Mouse (Mus musculus) CH12.LX (cell line): ENCODE results near the gene Pakap. TPM values are rescaled to one million over a fixed set of nuclear protein-coding genes. Genes with fewer than 3 reads are reported as not detected.

Experiments used
- DNase-seq: peaks from one replicate; pipeline ENCODE4 v3.0.0-alpha.2; 2013; ENCODE audit errors: extremely low read depth
- H3K27ac ChIP-seq: 2 replicates; pipeline ENCODE4 v1.5.1; 2012; ENCODE audit warnings: low read depth, mild to moderate bottlenecking, control low read depth, moderate library complexity; ENCODE audit not compliant: insufficient read depth
- H3K27me3 ChIP-seq: replicated peaks from 2 replicates; pipeline ENCODE3; 2012; ENCODE audit warnings: inconsistent platforms
- H3K36me3 ChIP-seq, 2 experiments: replicated peaks in 1 of 2; 2 replicates each; pipeline versions ENCODE3 to v1.6.1; 2012; ENCODE audit warnings: inconsistent platforms in 1 of 2, low read length in 1 of 2, mild to moderate bottlenecking in 1 of 2, mixed read lengths in 1 of 2, moderate library complexity in 1 of 2; ENCODE audit not compliant: control insufficient read depth in 1 of 2, insufficient read depth in 1 of 2
- H3K4me1 ChIP-seq, 2 experiments: 2 replicates each; pipeline ENCODE4 v1.6.1; 2012; ENCODE audit warnings: inconsistent platforms in 1 of 2, moderate library complexity in 1 of 2; ENCODE audit not compliant: insufficient read depth in 2 of 2, control insufficient read depth in 1 of 2
- H3K4me2 ChIP-seq: 2 replicates; pipeline ENCODE4 v1.6.1; 2012; ENCODE audit warnings: low read depth, mild to moderate bottlenecking, control low read depth; ENCODE audit not compliant: poor library complexity, insufficient read depth, severe bottlenecking
- H3K4me3 ChIP-seq, 3 experiments: fragments of 150-350 bp in 1 of 3; sonication (generic) in 1 of 3; replicated peaks in 1 of 3; 2 replicates each; pipeline versions ENCODE3 to v1.5.1; 2011 to 2012; ENCODE audit warnings: low read depth in 2 of 3, low read length in 2 of 3, mild to moderate bottlenecking in 2 of 3, moderate library complexity in 2 of 3, control low read depth in 1 of 3, improper control_type of control experiment in 1 of 3, inconsistent platforms in 1 of 3, mixed read lengths in 1 of 3; ENCODE audit not compliant: poor library complexity in 1 of 3
- H3K79me2 ChIP-seq: replicated peaks from 2 replicates; pipeline ENCODE4 v1.6.1; 2012; ENCODE audit warnings: mild to moderate bottlenecking, moderate library complexity; ENCODE audit not compliant: control insufficient read depth, poor library complexity, insufficient read depth, severe bottlenecking; ENCODE audit errors: extremely low read depth
- H3K9ac ChIP-seq: 2 replicates; pipeline ENCODE4 v1.6.1; 2012; ENCODE audit warnings: low read depth, mild to moderate bottlenecking, control low read depth, moderate library complexity; ENCODE audit not compliant: insufficient read depth
- H3K9me3 ChIP-seq: replicated peaks from 2 replicates; pipeline ENCODE3; 2012; ENCODE audit warnings: low read length, inconsistent platforms, mixed read lengths
- BHLHE40 ChIP-seq: IDR thresholded peaks from 2 replicates; pipeline ENCODE4 v1.6.1; 2011; ENCODE audit warnings: mild to moderate bottlenecking, low read depth, low read length, improper control_type of control experiment
- CHD1 ChIP-seq: IDR thresholded peaks from 2 replicates; pipeline ENCODE4 v1.6.1; 2012; ENCODE audit warnings: low read depth, low read length, improper control_type of control experiment, inconsistent platforms
- CTCF ChIP-seq, 2 experiments: IDR thresholded peaks in 1 of 2; conservative IDR thresholded peaks in 1 of 2; 2 replicates each; pipeline ENCODE4 v1.5.1; 2011 to 2012; ENCODE audit warnings: low read depth in 2 of 2, low read length in 2 of 2, improper control_type of control experiment in 1 of 2, inconsistent platforms in 1 of 2, mild to moderate bottlenecking in 1 of 2, moderate library complexity in 1 of 2
- IRF4 ChIP-seq: IDR thresholded peaks from 2 replicates; pipeline ENCODE4 v1.6.1; 2014; ENCODE audit warnings: low read depth, mild to moderate bottlenecking, inconsistent platforms, low read length, improper control_type of control experiment
- KAT2A ChIP-seq: IDR thresholded peaks from 2 replicates; pipeline ENCODE4 v1.6.1; 2012; ENCODE audit warnings: low read length, improper control_type of control experiment, inconsistent platforms; ENCODE audit not compliant: insufficient replicate concordance
- MAX ChIP-seq: IDR thresholded peaks from 2 replicates; pipeline ENCODE4 v1.6.1; 2011; ENCODE audit warnings: low read length, improper control_type of control experiment
- MAZ ChIP-seq: IDR thresholded peaks from 2 replicates; pipeline ENCODE4 v1.6.1; 2012; ENCODE audit warnings: low read depth, mild to moderate bottlenecking, inconsistent platforms, low read length, improper control_type of control experiment, moderate library complexity
- MEF2A ChIP-seq: IDR thresholded peaks from 2 replicates; pipeline ENCODE4 v1.6.1; 2014; ENCODE audit warnings: low read depth, mild to moderate bottlenecking, inconsistent platforms, low read length, improper control_type of control experiment, borderline replicate concordance
- MYC ChIP-seq: IDR thresholded peaks from 2 replicates; pipeline ENCODE4 v1.6.1; 2011; ENCODE audit warnings: low read depth, mild to moderate bottlenecking, improper control_type of control experiment, low read length
- NELFE ChIP-seq: IDR thresholded peaks from 2 replicates; pipeline ENCODE4 v1.6.1; 2011; ENCODE audit warnings: low read depth, low read length, improper control_type of control experiment
- NRF1 ChIP-seq: IDR thresholded peaks from 2 replicates; pipeline ENCODE4 v1.6.1; 2014; ENCODE audit warnings: low read depth, mild to moderate bottlenecking, inconsistent platforms, low read length, improper control_type of control experiment, moderate library complexity
- PAX5 ChIP-seq: IDR thresholded peaks from 2 replicates; pipeline ENCODE4 v1.6.1; 2012; ENCODE audit warnings: low read length, inconsistent platforms, mixed read lengths
- RCOR1 ChIP-seq: conservative IDR thresholded peaks from 2 replicates; pipeline ENCODE4 v1.6.1; 2012; ENCODE audit warnings: low read depth, mild to moderate bottlenecking, inconsistent platforms, low read length, improper control_type of control experiment
- SIN3A ChIP-seq: IDR thresholded peaks from 2 replicates; pipeline ENCODE4 v1.6.1; 2012; ENCODE audit warnings: low read length, improper control_type of control experiment, inconsistent platforms
- SMC3 ChIP-seq: IDR thresholded peaks from 2 replicates; pipeline ENCODE4 v1.6.1; 2011; ENCODE audit warnings: low read depth, low read length, improper control_type of control experiment
- TCF12 ChIP-seq: IDR thresholded peaks from 2 replicates; pipeline ENCODE4 v1.6.1; 2014; ENCODE audit warnings: low read depth, mild to moderate bottlenecking, inconsistent platforms, low read length, improper control_type of control experiment
- ZC3H11A ChIP-seq: IDR thresholded peaks from 2 replicates; pipeline ENCODE4 v1.6.1; 2012; ENCODE audit warnings: low read depth, mild to moderate bottlenecking, inconsistent platforms, low read length, improper control_type of control experiment
- dilution Hi-C: fragments of 300-500 bp; cut with MboI; formaldehyde crosslinking; loops from 2 replicates; pipeline ENCODE4 v1.14.3; 2020; ENCODE audit warnings: low sequenced_read_pairs; ENCODE audit not compliant: extremely low pct_unique_long_range_greater_than_20kb, extremely low pct_ligation_motif_present
- in situ Hi-C: fragments of 300-500 bp; cut with MboI; formaldehyde crosslinking; loops from 3 replicates; pipeline ENCODE4 v1.14.3; 2019; ENCODE audit warnings: low sequenced_read_pairs, low pct_ligation_motif_present, low pct_unique_long_range_greater_than_20kb, mixed read lengths
- polyA plus RNA-seq: library from polyadenylated mRNA; unstranded; fragments of >175 nt; gene quantifications from 2 replicates; pipeline ENCODE4 v1.2.1, GENCODE M21; 2012; ENCODE audit warnings: low read depth; ENCODE audit not compliant: insufficient read length
- total RNA-seq, 2 experiments: library from RNA; depleted of rRNA; stranded (reverse); fragments of 300-350 nt in 1 of 2; fragments of >200 nt in 1 of 2; gene quantifications; 2 replicates each; pipeline ENCODE4 v1.2.3; 2012 to 2014

The Pakap gene
- total and polyA plus RNA-seq, 3 experiments, result 0.08 to 0.14 TPM; not detected in 1

GRCm38 (mm10) chr4:57867454-57867853, 299.5 kb downstream of the Pakap start (continued):
- TF ChIP-seq SMC3 (no peak; the same call in 1 of the 2 replicates), BHLHE40 (0 out of 2 replicates have a peak, but pooled peaks have one; percentile 44)
- TF ChIP-seq, all 38 proteins: peak for 15

- Histone ChIP-seq H3K4me2 (no peak overlapping the region), H3K27ac (no peak overlapping the region), H3K4me3 (no peak overlapping the region), H3K79me2 (no peaks in the 10 kb centered on the region), H3K36me3 (no peaks in the 10 kb centered on the region), H3K4me1 (peaks cover 4 to 13% of the 10 kb centered on the region in 2 experiments; a peak in 2 of 4 replicates), H3K9me3 (no peaks in the 10 kb centered on the region), H3K9ac (no peak overlapping the region)
- in situ Hi-C loops, result no loop called here
- no peak for DNase-seq
- TF ChIP-seq NRF1 (no peak), TCF12 (no peak), SIN3A (no peak), MYC (no peak), KAT2A (no peak)
- TF ChIP-seq, all 38 proteins: peak for 0
- dilution Hi-C loops, result no loop called here
- no peaks in the 10 kb centered on the region for H3K27me3 ChIP-seq
Measured at GRCm38 (mm10) chr4:57879137-57879536, 311.2 kb downstream of the Pakap start.

GRCm38 (mm10) chr4:57879804-57880357, 311.9 kb downstream of the Pakap start:
- in situ Hi-C loops (loop anchor here (5.0 kb wide), 1 partner anchor 208 kb away; no protein-coding TSS in a partner anchor), dilution Hi-C loops (no loop called here)
- Histone ChIP-seq H3K9me3 (no peaks in the 10 kb centered on the region), H3K27ac (no peak overlapping the region), H3K36me3 (no peaks in the 10 kb centered on the region), H3K79me2 (no peaks in the 10 kb centered on the region), H3K4me3 (no peak overlapping the region), H3K4me1 (peaks cover 6 to 18% of the 10 kb centered on the region in 2 experiments; a peak in 2 of 4 replicates), H3K27me3 (no peaks in the 10 kb centered on the region)
- DNase-seq, result peak; percentile 79
- TF ChIP-seq CTCF (conservative IDR thresholded peaks at IDR 0.05 in 1 of 2, IDR thresholded peaks at IDR 0.05 in 1 of 2; ENCODE audit: low read depth in 2 of 2, low read length in 2 of 2), result peak; percentile 94 to 96
- TF ChIP-seq MAX, result 0 out of 2 replicates have a peak, but pooled peaks have one; percentile 22
- TF ChIP-seq NELFE, result peak; percentile 46; the same call in 1 of the 2 replicates
- TF ChIP-seq ZC3H11A, result peak; percentile 93
- peak; percentile 98 for TF ChIP-seq SMC3
- TF ChIP-seq PAX5, result no peak
- peak; percentile 16; the same call in 1 of the 2 replicates for TF ChIP-seq NRF1
- peak; percentile 43; the same call in 1 of the 2 replicates for TF ChIP-seq IRF4
- TF ChIP-seq BHLHE40, result no peak
- 0 out of 2 replicates have a peak, but pooled peaks have one; percentile 49 for TF ChIP-seq TCF12
- TF ChIP-seq MEF2A, result 0 out of 2 replicates have a peak, but pooled peaks have one; percentile 44
- TF ChIP-seq CHD1, result no peak
- 0 out of 2 replicates have a peak, but pooled peaks have one; percentile 27 for TF ChIP-seq MAZ
- 0 out of 2 replicates have a peak, but pooled peaks have one; percentile 42 for TF ChIP-seq RCOR1
- TF ChIP-seq, all 38 proteins: peak for 11
- Histone ChIP-seq H3K9ac (no peak overlapping the region), H3K4me2 (no peak overlapping the region)
